Mouse (Mus musculus) kidney, postnatal 14 days (tissue): ENCODE data around the gene Fblim1.
A peak's percentile ranks its signal among the peaks of the same experiment; 100 is the strongest.

Experiments used
- DNase-seq: peaks from one replicate; pipeline ENCODE4 v3.0.0; 2022; ENCODE audit warnings: mixed read lengths

Fblim1 gene

GRCm38 (mm10) chr4:141537706-141538407 lies 68.0 kb downstream of the Fblim1 start:
- DNase-seq = peak; percentile 65

GRCm38 (mm10) chr4:141537226-141537610 lies 68.7 kb downstream of the Fblim1 start:
- no peak for DNase-seq

- DNase-seq = peak; percentile 68
These were observed 69.3 kb downstream of the Fblim1 start for GRCm38 (mm10) chr4:141536291-141537225.

GRCm38 (mm10) chr4:141534947-141535680 lies 70.8 kb downstream of the Fblim1 start:
- DNase-seq = peak; percentile 72

- DNase-seq = no peak
These were observed 74.9 kb downstream of the Fblim1 start for GRCm38 (mm10) chr4:141530979-141531378.

- DNase-seq = no peak
These were observed 77.0 kb downstream of the Fblim1 start for GRCm38 (mm10) chr4:141528938-141529337.

- no peak for DNase-seq
These were observed 78.8 kb downstream of the Fblim1 start for GRCm38 (mm10) chr4:141526936-141527650.
